Mouse (Mus musculus) heart, embryonic 12.5 days (tissue): ENCODE measurements around the gene Nt5c3b. TPM values are rescaled to one million over a fixed set of nuclear protein-coding genes. Genes with fewer than 3 reads are reported as not detected.

Experiments used
- ATAC-seq: fragments of 200-750 bp; cut with Nextera tagmentation; 2 replicates; pipeline ENCODE4 v1.8.0; 2017; ENCODE audit warnings: moderate TSS enrichment, moderate library complexity; ENCODE audit not compliant: insufficient number of reproducible peaks, low FRiP score
- H3K27ac ChIP-seq: fragments of 300-500 bp; sonication (generic); 2 replicates; pipeline ENCODE4 v1.5.1; 2016; ENCODE audit warnings: mild to moderate bottlenecking, moderate library complexity; ENCODE audit not compliant: poor library complexity, severe bottlenecking
- H3K27me3 ChIP-seq: fragments of 300-500 bp; sonication (generic); replicated peaks from 2 replicates; pipeline ENCODE4 v1.6.1; 2016; ENCODE audit warnings: mild to moderate bottlenecking, moderate library complexity
- H3K36me3 ChIP-seq: fragments of 300-500 bp; sonication (generic); 2 replicates; pipeline ENCODE4 v1.6.1; 2016; ENCODE audit warnings: mild to moderate bottlenecking, moderate library complexity
- H3K4me1 ChIP-seq: fragments of 300-500 bp; sonication (generic); replicated peaks from 2 replicates; pipeline ENCODE4 v1.6.1; 2016; ENCODE audit warnings: mild to moderate bottlenecking
- H3K4me2 ChIP-seq: fragments of 300-500 bp; sonication (generic); 2 replicates; pipeline ENCODE4 v1.6.1; 2016; ENCODE audit warnings: mild to moderate bottlenecking, moderate library complexity
- H3K4me3 ChIP-seq: fragments of 300-500 bp; sonication (generic); 2 replicates; pipeline ENCODE4 v1.5.1; 2016; ENCODE audit warnings: mild to moderate bottlenecking
- H3K9ac ChIP-seq: fragments of 300-500 bp; sonication (generic); 2 replicates; pipeline ENCODE4 v1.6.1; 2016; ENCODE audit warnings: mild to moderate bottlenecking, moderate library complexity
- H3K9me3 ChIP-seq: fragments of 300-500 bp; sonication (generic); replicated peaks from 2 replicates; pipeline ENCODE4 v1.6.1; 2016; ENCODE audit warnings: mild to moderate bottlenecking, moderate library complexity
- WGBS: fragments of 180-500 bp; shearing (Covaris S2); methylation state at CpG from one replicate; pipeline ENCODE4 v1.1.7; 2016; 5-methylcytosine and 5-hydroxymethylcytosine counted together
- polyA plus RNA-seq: library from polyadenylated mRNA; unstranded; fragments of >200 nt; fragmentation: Nextera tagmentation; extraction: Ambion mirVana; gene quantifications from 2 replicates; pipeline ENCODE4 v1.2.1, GENCODE M21; 2016

The Nt5c3b gene
- polyA plus RNA-seq, 1 experiment from 2014 or later, result 104 TPM

DNA sequence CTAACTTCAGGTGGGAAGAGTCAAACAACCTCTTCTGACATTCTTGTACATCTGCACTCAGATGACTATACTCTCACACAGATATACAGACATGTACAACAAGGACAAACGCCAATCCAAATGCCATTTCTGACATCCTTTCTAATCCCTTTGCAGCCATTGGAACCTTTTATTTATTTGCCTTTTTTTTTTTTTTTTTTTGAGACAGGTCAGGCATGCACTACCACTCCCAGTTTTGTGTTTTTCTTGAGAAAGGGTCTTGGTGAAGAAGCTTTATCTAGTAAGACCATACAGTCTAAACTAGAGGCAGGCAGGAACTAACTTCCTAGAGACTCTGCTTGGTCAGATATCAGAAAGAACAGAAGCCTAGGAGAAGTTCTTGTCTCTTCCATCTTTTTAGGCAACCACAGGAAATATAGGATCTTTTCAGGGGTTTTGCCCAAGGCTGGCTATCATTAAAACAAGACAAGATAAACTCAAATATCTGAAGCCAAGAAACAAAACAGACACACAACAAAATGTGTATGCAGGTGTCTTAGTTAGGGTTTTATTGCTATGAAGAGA is 23.7 kb upstream of the Nt5c3b start:
- Histone ChIP-seq H3K4me2 (no peak overlapping the region), H3K4me3 (no peak overlapping the region), H3K9me3 (no peaks in the 10 kb centered on the region), H3K9ac (no peak overlapping the region), H3K27me3 (no peaks in the 10 kb centered on the region), H3K36me3 (peaks cover 38% of the 10 kb centered on the region), H3K4me1 (peaks cover 13% of the 10 kb centered on the region), H3K27ac (no peak overlapping the region)
- no peak for ATAC-seq
- WGBS, result 78% methylated on average over 1 of the region's 1 CpGs

DNA sequence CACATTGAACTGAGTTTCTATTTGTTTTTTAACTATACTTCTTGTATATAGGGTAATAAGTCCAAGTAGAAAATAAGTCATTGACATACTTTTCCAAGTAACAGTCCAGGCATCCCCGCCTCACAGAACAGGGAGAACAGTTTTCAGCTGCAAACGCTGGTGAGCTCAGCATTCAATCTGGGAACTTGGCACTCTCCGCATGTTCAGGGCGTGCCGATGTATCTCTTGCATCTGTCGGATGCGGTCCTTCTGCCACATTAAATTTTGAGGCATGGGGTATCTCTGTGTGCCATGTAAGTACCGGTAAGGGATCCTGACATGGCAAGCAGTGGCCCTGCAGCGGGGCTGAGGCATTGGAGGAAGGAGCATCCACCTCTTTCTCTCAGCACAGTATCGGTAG is 21.1 kb upstream of the Nt5c3b start:
- Histone ChIP-seq H3K36me3 (peaks cover 41% of the 10 kb centered on the region), H3K4me2 (no peak overlapping the region), H3K9ac (no peak overlapping the region), H3K4me1 (peaks cover 5% of the 10 kb centered on the region), H3K4me3 (no peak overlapping the region), H3K9me3 (no peaks in the 10 kb centered on the region), H3K27ac (no peak overlapping the region), H3K27me3 (no peaks in the 10 kb centered on the region)
- no peak for ATAC-seq
- WGBS, result 88% methylated on average over 10 of the region's 10 CpGs

- H3K36me3 ChIP-seq, result peaks cover 38% of the 10 kb centered on the region
- H3K27ac ChIP-seq, result no peak overlapping the region
- no peak overlapping the region for H3K9ac ChIP-seq
- H3K4me1 ChIP-seq, result no peaks in the 10 kb centered on the region
- H3K4me2 ChIP-seq, result no peak overlapping the region
- H3K27me3 ChIP-seq, result no peaks in the 10 kb centered on the region
- H3K4me3 ChIP-seq, result no peak overlapping the region
- H3K9me3 ChIP-seq, result no peaks in the 10 kb centered on the region
- ATAC-seq, result no peak
- WGBS, result 89% methylated on average over 5 of the region's 5 CpGs
Measured at GRCm38 (mm10) chr11:100457711-100458110, 16.1 kb upstream of the Nt5c3b start.

GRCm38 (mm10) chr11:100457247-100457646 is 15.6 kb upstream of the Nt5c3b start:
- Histone ChIP-seq H3K27ac (no peak overlapping the region), H3K4me1 (no peaks in the 10 kb centered on the region), H3K4me2 (no peak overlapping the region), H3K9ac (no peak overlapping the region), H3K36me3 (peaks cover 34% of the 10 kb centered on the region), H3K9me3 (no peaks in the 10 kb centered on the region), H3K27me3 (no peaks in the 10 kb centered on the region), H3K4me3 (no peak overlapping the region)
- no peak for ATAC-seq
- 71% methylated on average over 4 of the region's 4 CpGs for WGBS

DNA sequence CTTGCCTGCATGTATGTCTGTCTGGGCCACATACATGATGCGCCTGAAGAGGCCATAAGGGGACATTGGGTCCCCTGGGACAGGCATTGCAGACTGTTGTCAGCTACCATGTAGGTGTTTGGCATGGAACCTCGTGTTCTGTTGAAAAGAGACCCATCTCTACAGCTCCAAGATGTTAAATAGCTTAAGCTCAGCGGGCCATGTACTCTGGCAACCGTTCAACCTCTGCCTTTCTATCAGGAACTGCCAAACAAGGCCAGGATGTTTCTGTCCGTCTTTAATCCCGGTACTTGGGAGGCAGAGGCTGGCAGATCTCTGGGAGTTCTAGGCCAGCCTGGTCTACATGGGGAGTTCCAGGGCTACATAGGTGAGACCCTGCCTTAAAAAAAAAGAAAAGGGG is 1.0 kb upstream of the Nt5c3b start:
- Histone ChIP-seq H3K27me3 (no peaks in the 10 kb centered on the region), H3K36me3 (peaks cover 16% of the 10 kb centered on the region), H3K9ac (no peak overlapping the region), H3K27ac (no peak overlapping the region), H3K9me3 (no peaks in the 10 kb centered on the region), H3K4me2 (no peak overlapping the region), H3K4me3 (no peak overlapping the region), H3K4me1 (peaks cover 13% of the 10 kb centered on the region)
- no peak for ATAC-seq
- WGBS, result 86% methylated on average over 6 of the region's 6 CpGs

DNA sequence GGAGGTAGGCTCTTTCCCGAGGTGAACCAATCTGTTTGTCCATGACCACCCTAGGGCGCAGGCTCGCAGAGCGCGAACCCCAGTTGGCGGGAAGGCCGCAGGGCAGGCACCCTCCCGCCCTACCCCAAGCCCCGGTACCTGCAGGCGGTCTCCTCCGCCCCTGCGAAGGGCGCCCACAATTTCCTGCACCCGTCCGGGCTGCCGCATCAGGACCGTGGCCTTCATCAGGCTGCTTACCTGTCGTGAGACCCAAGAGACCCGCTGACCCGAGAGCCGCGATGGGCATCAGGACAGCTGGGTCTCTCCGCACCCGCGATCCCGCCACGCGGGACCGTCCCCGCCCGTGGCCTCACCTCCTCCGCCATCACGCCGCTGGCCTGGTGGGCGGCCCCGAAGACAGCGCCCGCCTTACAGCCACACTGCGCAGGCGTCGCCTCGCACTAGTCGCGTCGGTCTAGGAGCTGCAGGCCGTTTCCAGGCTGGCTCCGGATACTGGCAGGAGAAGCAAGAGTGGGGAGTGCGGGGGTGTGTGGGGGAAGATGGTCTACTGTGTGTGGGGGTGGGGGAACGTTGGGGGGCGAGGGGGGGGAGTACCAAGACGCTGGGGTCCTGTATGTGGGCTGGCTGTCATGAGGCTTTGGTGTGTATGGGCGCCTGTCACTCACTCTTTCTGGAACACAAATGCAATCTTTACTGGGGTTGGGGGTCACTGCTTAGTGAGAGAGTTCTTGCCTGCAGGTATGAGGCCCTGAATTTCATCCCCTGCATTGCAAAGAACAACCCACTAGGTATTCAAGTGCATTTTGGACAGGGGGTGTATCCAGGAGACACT is 701 bp downstream of the Nt5c3b start:
- peak overlapping the region; percentile 20; the same call in 1 of the 2 replicates for H3K27ac ChIP-seq
- ATAC-seq, result peak; percentile 94
- H3K4me3 ChIP-seq, result peak overlapping the region; percentile 73
- peaks cover 13% of the 10 kb centered on the region for H3K4me1 ChIP-seq
- H3K4me2 ChIP-seq, result peak overlapping the region; percentile 80
- no peaks in the 10 kb centered on the region for H3K27me3 ChIP-seq
- H3K9me3 ChIP-seq, result no peaks in the 10 kb centered on the region
- H3K36me3 ChIP-seq, result peaks cover 33% of the 10 kb centered on the region
- WGBS, result 2% methylated on average over 52 of the region's 52 CpGs
- peak overlapping the region; percentile 93 for H3K9ac ChIP-seq

DNA sequence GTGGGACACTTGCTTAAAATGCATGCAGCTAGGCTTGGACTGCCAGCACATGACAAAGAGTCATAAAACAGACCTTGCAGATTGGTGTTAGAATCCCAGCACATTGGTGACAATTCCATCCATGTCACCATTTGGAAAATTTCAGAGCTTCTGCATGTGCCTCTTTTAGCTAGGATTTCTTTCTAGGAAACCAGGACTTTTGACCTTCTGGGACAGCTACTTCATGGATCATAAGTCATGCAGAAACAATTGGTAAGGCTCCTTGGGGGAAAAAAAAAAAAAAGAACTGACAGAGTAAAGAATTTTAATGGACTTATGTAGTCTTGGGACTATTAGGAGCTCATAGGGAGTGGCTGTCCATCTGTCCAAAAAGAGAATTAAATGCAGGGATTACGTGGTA is 3.7 kb downstream of the Nt5c3b start:
- Histone ChIP-seq H3K36me3 (peaks cover 60% of the 10 kb centered on the region), H3K4me2 (no peak overlapping the region), H3K4me3 (no peak overlapping the region), H3K4me1 (peaks cover 13% of the 10 kb centered on the region), H3K9ac (no peak overlapping the region), H3K9me3 (no peaks in the 10 kb centered on the region), H3K27ac (no peak overlapping the region), H3K27me3 (no peaks in the 10 kb centered on the region)
- 83% methylated on average over 1 of the region's 1 CpGs for WGBS
- no peak for ATAC-seq

DNA sequence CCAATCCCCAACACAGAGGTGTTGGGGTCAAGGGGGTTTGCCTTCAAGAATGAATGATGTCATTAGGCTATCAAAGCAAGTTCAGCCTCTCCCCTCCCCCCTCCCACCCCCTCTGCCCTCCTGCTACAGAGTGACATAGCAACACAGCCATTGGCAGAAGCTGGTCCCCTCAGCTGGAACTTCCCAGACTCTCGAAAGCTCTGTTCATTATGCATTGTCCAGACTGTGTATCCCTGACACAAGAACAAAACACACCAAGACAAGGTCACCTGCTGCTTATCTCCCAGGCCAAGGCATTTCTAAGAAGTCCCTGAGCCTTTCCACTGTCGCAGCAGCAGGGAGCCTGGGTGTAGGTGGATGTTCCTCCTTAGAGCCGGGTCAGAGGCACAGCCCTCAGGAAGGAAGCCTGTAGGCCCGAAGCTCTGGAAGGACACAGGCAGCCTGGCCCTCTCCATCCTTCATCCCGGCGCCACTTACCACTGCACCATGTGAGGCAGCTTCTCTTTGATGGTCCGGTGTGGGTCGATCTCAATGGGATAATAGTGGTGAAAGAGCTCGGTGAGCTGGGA is 5.8 kb downstream of the Nt5c3b start:
- WGBS, result 80% methylated on average over 9 of the region's 9 CpGs
- Histone ChIP-seq H3K9me3 (no peaks in the 10 kb centered on the region), H3K36me3 (peaks cover 67% of the 10 kb centered on the region), H3K4me3 (no peak overlapping the region), H3K4me1 (peaks cover 27% of the 10 kb centered on the region), H3K9ac (no peak overlapping the region), H3K27ac (no peak overlapping the region), H3K4me2 (no peak overlapping the region), H3K27me3 (no peaks in the 10 kb centered on the region)
- ATAC-seq, result no peak

DNA sequence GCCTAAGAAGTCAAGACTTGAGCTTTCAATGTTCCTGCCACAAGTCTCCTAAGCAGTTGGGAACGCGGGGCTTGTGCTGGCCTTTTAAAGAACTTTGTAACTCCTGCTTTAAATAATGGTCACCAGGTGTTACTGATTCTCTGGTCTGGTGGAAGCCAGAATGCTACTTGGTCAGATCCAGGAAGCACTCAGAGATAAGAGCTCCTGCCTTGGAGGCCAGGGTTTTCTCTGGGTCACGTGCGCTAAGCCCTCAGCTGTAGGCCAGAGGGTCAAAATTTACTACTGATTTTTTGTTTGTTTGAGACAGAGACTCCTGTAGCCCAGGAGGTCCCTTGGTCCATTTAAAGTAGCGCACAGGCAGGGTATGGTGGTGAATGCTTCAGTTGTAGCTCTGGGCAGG is 9.6 kb downstream of the Nt5c3b start:
- Histone ChIP-seq H3K27ac (0 out of 2 replicates have a peak overlapping the region, but pooled peaks have one; percentile 1), H3K27me3 (no peaks in the 10 kb centered on the region), H3K4me1 (peaks cover 46% of the 10 kb centered on the region), H3K9me3 (no peaks in the 10 kb centered on the region), H3K4me2 (no peak overlapping the region), H3K4me3 (no peak overlapping the region), H3K36me3 (peaks cover 60% of the 10 kb centered on the region), H3K9ac (no peak overlapping the region)
- WGBS, result 63% methylated on average over 5 of the region's 5 CpGs
- no peak for ATAC-seq

DNA sequence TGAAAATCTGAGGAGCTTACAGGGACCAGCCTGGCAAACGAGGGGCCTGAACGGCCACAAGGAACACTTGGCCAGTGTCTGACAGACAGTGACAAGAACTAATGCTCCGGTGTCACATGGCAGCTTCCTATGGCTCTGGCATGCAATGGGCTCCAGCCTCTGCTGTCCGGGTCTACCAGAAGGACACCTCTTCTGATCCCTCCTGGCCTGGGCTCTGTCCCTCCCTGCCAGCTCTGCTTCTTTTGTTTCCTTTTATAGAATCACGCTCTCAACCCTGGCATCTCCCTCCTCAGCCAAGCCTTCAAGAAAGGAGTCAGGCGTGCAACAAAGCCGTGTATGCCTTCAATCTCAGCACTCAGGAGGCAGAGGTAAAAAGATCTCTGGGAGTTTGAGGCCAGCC is 11.6 kb downstream of the Nt5c3b start:
- Histone ChIP-seq H3K9me3 (no peaks in the 10 kb centered on the region), H3K4me1 (peaks cover 60% of the 10 kb centered on the region), H3K27me3 (no peaks in the 10 kb centered on the region), H3K27ac (peak overlapping the region; percentile 80), H3K4me3 (no peak overlapping the region), H3K36me3 (peaks cover 41% of the 10 kb centered on the region), H3K9ac (peak overlapping the region; percentile 23; the same call in 1 of the 2 replicates), H3K4me2 (no peak overlapping the region)
- 55% methylated on average over 7 of the region's 7 CpGs for WGBS
- ATAC-seq, result no peak

DNA sequence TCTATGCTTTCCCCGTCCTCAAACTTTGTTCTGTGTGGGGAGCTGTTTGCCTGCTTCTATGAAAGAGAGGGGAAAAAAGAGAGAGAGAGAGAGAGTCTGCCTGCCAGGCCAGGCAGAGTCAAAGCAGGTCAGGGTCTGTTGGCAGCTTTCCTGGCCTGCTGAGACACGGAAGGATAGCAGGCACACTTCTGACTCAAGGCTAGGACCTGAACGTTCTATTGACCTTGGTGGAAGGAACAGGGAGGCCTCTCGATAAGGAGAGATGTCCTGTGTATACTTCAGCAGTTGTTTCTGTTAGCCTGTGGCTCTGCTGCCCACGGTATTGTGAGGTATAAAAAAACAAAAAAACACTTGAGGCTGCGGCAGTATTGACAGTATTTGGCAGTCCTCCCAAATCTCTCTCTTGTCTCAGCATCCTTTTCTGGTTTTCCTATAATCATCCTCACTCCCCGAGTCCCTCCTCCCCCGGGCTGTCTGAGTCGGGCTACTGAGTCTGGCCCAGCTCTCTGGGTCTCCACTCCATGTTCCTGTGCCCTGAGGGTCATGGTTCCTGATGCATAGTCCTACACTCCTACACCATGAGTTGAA is 12.9 kb downstream of the Nt5c3b start:
- WGBS, result 37% methylated on average over 9 of the region's 9 CpGs
- no peak for ATAC-seq
- 0 out of 2 replicates have a peak overlapping the region, but pooled peaks have one; percentile 2 for H3K4me2 ChIP-seq
- H3K27ac ChIP-seq, result peak overlapping the region; percentile 80
- peaks cover 42% of the 10 kb centered on the region for H3K36me3 ChIP-seq
- H3K4me1 ChIP-seq, result peaks cover 60% of the 10 kb centered on the region
- no peaks in the 10 kb centered on the region for H3K9me3 ChIP-seq
- no peak overlapping the region for H3K4me3 ChIP-seq
- H3K27me3 ChIP-seq, result no peaks in the 10 kb centered on the region
- no peak overlapping the region; the same call in 1 of the 2 replicates for H3K9ac ChIP-seq
